Mouse (Mus musculus): ENCODE data around the gene Mxd4.

DNA sequence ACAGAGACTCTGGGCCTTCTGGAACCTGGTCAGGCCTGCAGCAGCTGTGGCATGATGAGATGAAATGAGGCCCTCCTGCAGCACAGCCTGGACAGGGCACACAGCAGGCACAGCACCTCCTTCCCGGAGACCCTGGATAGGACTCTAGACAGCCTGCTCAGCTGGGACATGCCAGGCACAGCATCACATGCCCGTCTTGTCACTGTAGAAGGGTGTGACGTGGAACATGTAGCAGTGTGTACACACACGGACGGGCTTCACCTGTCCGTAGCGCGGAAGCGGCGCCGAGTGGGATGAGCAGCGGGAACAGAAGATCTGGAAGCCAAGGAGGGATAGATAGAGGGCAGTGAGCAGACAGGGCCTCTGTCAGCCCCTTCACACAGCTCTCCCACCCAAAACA, 8.3 kb upstream of the Mxd4 start:
- TF ChIP-seq ZNF384 (IDR thresholded peaks at IDR 0.05; ENCODE audit: low read depth, low read length) (no peak), MAFK (IDR thresholded peaks at IDR 0.05; ENCODE audit: insufficient read depth, low read depth, low read length) (no peak), HCFC1 (IDR thresholded peaks at IDR 0.05; ENCODE audit: borderline replicate concordance, insufficient read depth, low read length) (no peak), CHD2 (IDR thresholded peaks at IDR 0.05; ENCODE audit: low read depth, low read length) (no peak), ZC3H11A (IDR thresholded peaks at IDR 0.05; ENCODE audit: borderline replicate concordance, low read depth, low read length) (no peak)

Measured in ES-E14 (cell line).